Mouse (Mus musculus): ENCODE results near the gene Erg. TPM values are rescaled to one million over a fixed set of nuclear protein-coding genes. Genes with fewer than 3 reads are reported as not detected.
A peak's percentile ranks its signal among the peaks of the same experiment; 100 is the strongest.

Erg gene
- polyA plus RNA-seq, 2 experiments from 2014 or later: not detected

DNA sequence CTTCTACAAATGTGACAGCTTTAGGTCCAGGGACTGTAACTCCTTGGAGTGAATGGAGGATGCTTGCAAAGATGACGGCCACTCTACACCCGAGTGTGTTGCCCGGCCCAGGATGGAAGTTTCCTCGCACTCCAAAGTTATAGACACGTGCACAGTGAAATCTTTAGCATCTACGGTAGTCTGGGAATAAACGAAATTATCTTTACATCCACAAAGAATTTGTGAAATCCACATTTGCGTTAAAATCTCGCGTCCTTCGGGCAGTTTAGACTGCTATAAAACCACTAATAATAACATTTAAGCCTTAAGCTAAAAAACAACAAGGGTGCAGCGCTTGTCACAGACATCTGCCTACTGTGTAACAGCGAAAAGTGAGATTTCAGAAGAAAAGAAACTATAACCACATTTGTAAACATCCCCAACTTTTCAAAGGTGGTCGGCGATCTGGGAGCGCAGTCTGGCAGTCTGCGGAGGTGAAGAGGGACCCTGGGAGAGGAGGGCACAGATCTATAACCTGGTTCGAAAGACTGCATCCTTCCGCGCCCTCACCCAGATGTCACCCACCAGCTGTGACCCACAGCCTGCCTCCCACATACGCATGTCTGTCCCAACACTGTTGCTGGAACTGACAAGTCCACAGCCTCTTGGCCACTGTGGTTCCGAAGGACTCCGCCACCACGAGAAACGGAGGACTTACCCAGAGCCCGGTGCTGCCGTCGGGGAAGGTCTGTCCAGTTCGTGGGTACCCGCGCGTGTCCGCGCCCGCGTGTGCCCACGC is 1.5 kb downstream of the Erg start:
- peak; percentile 9 for ATAC-seq

DNA sequence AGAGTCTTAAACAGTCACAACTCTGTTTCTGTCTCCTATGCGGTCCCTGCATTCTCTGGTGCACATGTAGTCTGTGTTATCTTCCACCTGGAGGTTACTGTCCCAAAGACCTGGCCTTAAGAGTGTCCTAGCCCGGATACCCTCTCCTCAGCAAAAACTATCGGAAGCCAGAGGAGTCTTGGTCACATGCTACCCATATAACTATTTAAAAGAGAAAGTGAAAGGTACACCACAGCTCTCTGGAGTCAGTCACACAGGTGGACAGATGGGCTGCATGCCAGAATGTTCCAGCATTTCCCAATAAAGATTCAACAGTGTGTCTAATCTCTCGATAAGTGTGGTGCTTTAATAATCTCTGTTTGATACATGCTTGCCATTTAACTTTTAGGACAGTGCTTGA is 7.1 kb downstream of the Erg start:
- ATAC-seq: peak; percentile 91

DNA sequence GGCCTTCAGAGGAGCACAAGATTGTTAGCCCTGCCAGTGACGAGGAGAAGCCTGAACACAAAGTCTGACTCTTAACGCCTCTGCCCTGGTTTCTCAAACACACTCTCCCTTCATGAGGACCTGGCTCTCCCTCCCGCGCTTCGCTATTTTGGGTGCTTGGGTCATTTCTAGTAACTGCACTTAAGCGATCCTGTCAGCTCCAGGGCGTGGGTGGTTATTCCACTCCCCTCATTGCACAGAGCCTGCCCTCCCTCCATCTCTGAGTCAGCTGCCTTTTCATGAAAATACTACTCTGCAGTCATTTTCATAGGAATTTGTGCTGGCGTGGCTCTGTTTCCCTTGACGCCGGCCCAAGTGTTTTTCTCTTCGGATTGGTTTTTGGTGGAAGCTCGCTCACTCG is 13.2 kb downstream of the Erg start:
- no peak for ATAC-seq

DNA sequence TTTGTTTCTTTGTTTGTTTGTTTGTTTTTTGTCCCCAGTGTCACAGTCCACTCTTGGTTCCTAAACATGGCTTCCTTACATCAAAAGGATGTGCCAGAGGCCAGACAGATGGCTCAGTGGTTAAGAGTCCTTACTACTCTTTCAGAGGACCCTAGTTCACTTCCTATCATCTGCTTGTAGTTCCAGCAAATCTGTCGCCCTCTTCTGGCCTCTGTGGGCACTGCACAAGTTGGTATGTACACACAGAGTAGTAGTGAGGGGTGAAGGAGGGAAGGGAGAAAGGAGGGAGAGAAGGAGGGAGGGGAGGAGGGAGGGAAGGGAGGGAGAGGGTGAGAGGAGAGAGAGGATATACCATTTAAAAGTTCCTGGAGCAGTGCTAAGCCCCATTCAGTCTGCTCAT is 15.8 kb downstream of the Erg start:
- no peak for ATAC-seq

DNA sequence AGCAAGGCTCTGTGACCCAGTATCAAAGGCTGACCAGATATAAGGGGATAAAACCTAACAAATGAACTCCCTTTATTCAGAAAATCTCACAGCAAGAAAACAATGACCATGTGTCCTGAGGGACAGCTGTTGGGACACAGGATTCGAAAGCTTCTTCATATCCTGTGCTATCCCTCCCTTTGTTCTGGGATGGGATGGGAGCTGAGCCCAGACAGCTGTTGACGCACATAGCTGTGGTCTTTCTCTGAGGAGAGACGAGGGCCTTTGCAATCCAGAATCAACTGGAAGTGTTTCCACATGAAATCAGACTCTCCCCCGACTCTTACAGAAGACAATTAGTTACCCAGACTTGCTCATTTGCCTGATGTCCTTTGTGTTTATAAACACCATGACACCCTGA is 29.6 kb downstream of the Erg start:
- no peak for ATAC-seq

DNA sequence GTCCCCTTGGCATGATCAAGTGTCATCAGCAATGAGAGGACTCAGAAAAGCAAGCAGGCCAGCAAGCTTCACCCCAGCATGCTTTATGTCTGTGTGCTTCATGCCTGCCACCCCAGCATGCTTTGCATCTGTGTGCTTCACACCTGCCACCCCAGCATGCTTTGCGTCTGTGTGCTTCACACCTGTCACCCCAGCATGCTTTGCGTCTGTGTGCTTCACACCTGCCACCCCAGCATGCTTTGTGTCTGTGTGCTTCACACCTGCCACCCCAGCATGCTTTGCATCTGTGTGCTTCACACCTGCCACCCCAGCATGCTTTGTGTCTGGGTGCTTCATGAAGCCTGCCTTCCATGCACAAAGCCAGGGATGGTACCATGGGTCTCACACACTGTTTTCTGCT is 33.3 kb downstream of the Erg start:
- no peak for ATAC-seq

DNA sequence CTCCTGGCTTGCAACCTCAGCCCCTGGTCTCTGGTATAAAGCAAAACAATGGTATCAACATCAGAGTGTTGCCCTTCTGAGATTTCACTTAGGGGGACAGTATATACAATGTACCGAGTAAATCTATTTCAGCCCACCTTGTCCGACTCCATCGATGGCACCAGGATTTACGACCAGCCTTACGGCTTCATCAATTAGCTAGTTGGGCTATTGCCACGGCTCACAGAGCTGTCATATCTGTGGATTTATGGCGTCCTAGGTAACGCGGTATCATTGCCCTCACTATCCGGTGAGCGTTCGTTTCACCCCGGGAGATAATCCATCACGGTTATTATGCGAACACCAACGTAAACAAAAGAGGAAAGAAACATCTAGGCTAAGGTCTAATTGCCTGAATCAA is 33.9 kb downstream of the Erg start:
- ATAC-seq: no peak

DNA sequence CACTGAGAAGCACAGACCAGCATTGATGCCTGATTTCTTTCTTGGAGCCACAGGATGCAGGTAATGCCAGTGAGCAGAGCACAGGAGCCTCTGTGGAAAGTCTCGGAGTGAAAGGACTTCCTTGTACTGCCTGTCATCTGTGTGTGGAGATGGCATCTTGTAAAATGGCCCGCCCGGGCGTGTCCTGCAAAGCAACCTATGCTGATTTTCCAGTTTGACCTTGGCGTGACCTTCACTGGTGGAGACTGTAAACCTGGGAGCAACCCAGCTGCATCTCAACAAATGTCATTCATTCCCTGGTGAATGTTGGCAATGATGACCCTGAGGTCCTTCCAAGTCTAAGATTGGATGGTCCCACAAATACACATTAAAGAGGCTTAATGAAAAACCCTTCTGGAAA is 35.9 kb downstream of the Erg start:
- ATAC-seq: no peak

DNA sequence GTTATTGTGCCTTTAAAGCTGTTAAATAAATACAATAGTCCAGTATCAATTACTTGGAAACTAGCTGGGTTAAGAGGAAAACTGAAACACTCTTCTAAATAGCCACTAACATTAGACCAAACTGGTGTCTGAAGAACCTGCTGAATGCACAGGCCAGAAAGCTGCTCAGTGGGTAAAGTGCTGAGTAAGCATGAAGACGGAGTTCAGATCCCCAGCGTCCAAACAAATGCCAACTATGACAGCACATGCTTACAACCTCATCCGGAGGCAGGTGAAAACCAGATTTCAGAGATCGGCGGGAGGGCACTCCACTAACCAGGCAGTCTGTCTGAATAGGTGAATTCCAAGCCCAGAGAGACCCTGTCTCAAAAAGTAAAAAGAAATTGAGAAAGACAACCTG is 41.6 kb downstream of the Erg start:
- ATAC-seq: no peak

DNA sequence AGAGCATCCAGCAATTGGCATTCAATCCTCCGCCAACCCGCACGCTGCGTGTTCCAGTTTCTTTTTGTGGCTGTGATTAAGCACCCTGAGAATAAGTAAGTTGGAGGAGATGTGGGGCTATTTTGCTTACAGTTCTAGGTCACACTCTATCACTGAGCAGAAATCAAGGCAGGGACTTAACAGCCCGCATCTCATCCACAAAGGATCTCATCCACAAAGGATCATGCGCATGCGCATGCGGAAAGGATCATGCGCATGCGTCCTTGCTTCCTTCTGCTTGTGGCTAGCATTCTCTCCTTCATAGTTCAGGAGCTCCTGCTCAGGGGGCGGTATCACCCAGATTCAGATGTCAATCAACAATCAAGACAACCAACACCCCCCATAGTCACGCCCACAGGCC is 42.9 kb downstream of the Erg start:
- no peak for ATAC-seq

DNA sequence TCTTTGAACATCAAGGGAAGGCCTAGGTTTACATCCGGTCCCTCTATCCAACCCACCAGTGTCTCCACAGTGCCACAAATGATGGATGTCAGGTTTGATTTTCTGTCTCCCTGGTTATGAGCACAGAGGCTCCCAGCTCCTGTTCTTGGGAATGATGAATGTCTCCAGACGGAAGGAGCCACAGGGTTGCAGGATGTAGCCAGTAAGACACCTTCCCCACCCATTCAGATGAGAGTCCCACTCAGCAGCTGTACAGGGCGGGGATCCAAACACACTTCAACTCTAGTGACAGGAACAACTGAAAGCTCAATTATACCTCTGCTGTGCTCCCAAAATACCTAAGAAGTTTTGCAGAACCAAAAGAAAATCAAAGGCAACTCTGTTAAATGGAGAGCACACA is 51.2 kb downstream of the Erg start:
- ATAC-seq: no peak

DNA sequence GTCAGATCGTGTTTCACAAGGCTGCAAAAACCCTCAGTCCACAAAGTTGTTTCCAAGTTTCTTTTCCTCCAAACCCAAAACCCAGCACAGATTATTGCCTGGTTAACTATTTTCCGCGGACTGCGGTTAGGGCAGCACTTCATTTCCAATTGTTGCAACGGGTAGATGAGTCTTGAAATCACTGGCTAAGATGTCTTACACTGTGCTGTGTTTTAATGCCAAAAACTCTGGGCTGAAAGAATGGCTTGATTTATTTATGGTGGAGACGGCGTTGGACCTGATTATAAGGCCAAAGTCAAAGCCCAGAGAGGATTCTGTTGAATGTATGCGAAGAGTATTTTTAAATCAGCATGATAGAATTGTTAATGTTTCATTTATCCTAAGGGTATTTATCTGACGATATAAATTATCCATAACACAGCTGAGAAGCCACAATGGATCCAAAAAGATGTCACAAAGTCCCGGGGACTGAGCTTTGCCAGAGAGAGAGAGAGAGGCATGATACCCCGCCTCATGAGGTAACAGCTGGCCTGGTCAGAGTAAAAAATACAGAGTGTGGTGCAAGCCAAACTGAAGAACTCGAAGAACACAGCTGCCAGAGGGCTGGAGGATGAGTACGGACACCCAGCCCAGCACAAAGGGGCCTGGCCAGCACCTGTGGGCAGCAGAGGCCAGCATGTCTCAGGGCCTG is 53.9 kb downstream of the Erg start:
- ATAC-seq: no peak

DNA sequence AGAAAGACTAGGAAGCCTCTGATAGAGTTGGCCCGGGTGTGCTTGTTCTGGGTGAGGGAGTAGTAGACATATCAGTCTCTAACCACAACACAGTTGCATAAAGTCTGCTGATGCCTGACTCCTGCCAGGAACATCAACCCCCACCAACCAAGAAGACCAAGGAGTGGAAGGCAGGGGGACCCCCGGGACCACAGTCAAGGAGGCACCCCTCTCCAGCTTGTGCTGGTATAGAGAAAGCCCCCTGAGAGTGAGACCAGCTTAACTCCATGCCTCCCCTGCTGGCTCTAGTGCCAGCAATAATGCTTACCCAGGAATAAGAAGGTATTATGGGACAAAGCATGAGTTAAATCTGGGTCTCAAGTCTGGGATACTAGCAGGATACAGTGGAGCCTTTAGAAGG is 58.8 kb downstream of the Erg start:
- ATAC-seq: no peak

DNA sequence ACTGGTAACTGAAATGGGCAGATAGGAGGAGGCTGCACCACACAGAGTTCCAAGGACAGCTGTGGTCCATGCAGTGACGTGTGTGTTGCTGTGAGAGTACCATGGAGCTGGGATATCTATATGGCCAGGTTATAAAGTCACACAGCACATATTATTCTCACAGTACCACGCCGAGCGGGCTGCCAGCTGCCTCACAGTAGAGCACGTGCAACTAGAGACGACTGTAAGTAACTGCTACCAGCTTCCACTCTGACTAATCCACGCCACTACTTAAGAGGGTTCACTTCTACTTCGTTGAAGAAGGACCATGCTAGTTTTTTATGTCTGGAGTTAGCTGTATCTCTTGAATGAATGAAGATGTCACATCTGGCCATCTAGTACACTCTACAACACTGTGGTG is 66.9 kb downstream of the Erg start:
- ATAC-seq: no peak

DNA sequence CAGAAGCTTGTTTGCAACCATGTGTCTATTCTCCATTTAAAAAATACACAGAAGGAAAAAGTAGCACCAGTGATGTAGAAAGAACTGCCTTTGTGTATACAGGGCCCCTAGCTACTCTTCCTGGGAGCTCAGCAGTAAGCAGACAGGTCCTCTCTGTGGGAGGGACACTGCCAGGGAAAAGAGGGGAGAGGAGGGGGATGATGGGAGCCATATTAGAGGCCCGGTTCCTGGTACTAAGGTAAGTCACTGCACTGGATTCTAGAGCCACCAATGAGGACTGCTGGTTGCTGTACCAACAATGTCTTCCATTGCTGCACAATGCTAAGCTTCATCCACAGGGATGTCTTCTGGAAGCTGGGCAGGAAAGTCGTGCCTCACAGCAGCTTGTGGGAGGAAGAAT is 80.3 kb downstream of the Erg start:
- ATAC-seq: no peak

DNA sequence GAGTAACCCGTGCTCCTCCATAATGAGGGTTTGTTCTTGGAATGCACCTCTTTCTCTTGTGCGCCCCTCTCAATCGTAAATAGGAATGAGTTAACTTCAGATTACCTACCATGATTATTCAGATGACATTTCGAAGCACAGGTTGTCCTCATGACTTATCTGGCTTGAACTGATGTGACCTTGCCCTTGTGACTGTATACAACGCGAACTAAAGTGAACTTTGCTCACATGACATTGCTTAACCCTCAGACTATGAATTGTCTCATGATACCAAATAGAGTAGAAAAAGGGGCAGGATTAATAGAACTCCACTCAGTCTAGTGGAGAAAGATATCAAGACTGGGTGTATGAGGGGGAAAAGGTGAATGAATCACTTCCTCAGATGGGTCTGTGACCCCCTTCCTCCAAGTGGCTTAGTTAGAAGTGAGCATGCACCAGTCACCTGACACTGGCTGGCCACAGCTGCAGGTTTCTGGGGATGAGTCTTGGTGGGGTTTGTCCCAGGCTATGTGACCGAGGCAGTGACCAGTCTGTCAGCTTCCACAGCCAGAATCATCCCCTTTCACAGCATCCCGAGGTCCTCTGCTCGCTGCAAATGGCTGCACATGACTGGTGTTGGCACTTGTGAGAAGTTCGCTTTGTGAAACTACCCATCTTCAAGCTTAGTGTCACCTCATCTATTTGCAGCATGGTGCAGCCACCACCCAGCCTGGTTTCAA is 89.7 kb downstream of the Erg start:
- ATAC-seq: no peak

DNA sequence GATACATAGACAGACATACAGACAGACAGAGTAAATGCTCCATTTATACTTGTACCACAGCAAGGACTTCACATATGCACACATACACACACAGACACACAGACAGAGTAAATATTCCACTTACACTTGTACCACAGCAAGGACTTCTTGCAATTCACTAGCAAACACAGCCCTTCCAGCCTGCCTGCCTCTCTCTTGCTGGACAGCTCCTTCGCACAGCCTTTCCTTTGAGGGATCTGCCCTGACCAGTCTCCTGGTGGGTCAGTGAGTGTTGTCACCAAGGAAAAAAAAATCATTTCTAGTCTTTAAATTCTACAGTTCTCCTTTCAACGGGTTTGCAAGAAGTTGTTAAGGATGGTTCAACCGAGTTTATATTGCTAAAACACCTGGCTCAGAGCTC is 92.3 kb downstream of the Erg start:
- no peak for ATAC-seq

DNA sequence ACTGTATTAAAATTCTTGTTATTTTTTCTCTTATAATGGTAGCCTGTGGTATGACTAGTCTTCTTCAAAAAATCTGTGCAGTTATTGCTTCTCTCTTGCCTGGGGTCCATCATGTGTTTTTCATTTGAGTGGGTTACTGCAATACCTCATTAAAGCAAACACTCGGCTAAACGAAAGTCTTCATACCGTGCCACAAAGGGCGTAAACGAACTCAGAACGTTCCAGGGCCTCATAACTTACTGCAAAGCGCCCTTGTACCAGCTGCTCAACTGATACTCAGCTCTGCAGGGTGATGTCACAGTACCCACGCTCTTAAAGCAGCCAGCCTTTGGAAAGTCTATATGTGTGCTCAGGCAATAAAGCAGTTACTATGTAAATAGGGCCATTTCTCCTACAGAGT is 93.1 kb downstream of the Erg start:
- ATAC-seq: no peak

DNA sequence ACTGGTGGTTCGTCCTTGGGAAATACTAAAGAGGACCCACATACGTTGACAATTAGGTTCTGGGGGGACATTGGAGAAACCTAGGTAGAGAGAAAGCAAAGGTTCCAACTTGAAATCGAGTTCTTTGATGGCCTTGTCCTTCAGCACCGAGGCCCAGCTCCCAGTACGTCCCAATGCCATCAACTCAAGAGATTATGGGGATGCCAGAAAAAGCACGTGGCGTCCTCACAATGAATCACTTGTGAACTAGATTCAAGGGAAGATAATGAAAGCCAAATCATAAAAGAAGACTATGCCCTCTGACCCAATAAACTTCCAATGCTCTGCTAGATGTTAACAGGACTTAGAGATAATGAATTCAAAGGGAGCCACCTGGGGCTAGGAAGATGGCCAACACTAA is 94.2 kb downstream of the Erg start:
- ATAC-seq: no peak

DNA sequence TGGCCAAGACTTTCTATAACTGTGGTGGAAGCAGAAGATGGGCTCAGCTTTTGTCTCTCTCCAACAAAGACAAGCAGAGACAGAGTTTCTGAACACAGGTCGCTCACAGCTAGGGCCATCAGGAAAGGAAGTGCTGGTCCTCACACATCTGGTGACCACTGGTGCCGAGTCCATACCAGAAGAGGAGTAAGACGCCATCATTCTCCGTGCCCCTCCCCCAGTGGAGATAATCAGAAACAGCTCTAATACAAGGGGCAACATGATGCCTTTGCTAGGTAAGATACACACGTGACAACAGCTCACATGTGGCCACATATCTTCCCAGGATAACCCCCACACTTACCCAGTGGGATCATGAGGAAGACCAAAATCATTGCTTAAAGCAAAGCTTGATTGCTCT is 96.0 kb downstream of the Erg start:
- no peak for ATAC-seq

DNA sequence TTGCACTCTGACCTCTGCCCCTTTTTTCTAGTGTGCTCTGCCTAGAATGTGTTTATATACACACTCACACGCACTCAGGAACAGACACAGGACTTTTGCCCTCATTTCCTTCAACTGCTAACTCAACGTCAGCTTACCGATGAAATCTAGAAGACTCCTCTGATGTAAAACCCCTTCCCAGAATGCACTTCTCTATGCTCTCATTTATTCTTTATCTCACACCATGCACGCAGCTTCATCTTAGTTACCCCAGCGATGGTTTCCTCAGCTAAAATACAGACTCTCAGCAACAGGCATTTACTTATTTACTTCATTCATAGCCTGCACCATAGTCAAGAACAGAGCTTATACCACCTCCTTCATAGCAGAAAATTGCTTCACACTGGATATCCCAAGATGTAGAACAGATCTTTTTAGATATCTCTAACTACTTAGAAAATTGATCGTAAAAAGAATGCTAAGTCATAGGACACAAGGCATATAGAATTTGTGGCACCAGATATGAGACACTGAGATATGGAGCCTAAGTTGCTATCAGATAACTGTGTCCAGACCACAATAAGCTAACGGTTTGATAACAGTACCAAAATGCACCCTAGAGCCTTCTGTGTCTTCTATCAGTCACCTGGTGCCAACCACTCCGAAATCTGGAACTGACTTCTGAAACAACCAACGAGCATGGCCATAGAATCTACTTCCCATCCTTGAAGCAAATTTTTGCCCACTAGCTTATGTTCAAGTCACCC is 98.6 kb downstream of the Erg start:
- no peak for ATAC-seq

DNA sequence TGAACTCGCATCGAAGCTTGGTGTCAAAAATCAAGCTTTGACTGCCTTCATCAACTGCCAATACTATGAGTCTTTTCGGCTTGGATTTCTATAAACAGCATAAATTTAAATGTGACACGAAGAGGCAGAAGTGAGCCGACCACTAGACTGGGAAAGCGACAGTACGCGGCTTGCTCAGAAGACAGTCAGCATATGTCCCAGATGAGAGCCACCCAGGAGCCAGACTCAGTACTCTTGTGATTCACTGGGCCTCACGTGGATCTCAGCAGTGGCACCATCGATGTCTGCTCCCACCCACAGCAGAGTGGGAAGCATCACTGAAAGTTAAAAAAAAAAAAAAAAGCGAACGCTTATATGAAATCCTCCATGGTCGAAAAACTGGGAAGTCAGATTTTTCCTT is 105.2 kb downstream of the Erg start:
- no peak for ATAC-seq

DNA sequence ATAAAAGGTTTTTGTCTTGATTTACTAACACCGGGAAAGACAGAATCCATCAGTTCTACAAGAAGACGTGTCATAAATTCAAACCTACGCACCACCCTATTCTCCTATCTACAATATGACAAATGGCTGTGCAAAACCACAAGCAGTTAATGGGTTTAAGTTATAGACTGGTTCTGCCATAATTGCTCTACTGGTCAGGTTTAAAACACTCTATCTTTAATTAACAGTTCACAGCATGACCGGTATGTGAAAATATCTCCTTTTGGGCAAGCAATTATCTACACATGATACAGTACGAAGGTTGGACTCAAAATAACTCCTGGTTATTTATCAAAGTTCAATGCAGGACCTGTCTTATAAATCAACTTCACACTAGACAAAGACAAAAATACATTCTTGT is 107.8 kb downstream of the Erg start:
- ATAC-seq: no peak
